Mouse (Mus musculus): ENCODE measurements at regions not wholly inside any gene's neighbourhood (a gene's known extent, or its start where the extent isn't known, plus 50 kb on each side); places are given as distances from the start of the nearest gene placed in this dataset.

DNA sequence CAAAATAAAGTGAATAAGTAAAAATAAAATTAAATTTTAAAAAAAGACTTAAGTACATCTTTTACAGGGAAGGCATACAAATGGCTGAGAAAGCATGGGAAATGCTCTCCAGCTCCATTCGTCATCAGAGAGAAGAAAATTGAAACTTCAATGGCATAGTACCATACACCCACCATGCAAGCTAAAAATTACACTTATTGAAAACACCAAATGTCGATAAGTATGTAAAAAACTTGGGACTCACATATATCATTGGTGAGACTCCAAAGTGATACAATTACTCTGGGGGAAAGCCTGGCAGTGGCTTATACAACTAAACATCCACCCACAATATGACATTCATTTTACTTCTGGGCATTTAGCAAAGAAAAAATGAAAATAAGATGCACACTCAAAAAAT is 1025.7 kb downstream of the Poteg start:
- TF ChIP-seq CTCF (IDR thresholded peaks at IDR 0.05) (no peak), EP300 (IDR thresholded peaks at IDR 0.05) (no peak)

Measured in lung, postnatal 0 days (tissue).